Comparison of ENCODE assay signal across 16 mouse cellular contexts in the genomic region with DNA sequence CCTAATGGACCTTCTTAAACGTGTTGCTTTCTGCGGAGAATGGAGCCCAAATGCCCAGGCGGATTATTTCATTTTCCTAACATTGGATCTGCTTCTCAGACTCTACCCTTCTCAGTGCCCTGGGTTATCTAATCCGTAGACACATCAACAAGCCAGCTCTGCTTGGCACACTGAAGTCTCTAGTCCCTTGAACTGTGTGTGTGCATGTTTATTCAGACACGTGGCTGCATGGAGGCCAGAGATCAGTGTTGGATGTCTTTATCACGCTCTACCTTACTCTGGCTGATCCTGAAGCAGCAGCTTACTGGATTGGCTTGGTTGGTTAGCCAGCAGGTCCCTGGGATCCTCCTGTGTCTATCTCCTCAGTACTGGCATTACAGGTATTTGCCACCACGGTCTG.
"Had no signal": no experiment of that assay in that cellular context is flagged by ENCODE, and none has a peak within 500 bp of the region (broad histone marks: within the 10 kb centered on the region; RNA-seq: fewer than 3 reads in every experiment).

No protein-coding gene starts in this region.

- H3K9me3 ChIP-seq: neural tube, embryonic 13.5 days; neural tube, embryonic 15.5 days; stomach, embryonic 15.5 days had no signal

- H3K9ac ChIP-seq: neural tube, embryonic 13.5 days; neural tube, embryonic 15.5 days; stomach, embryonic 15.5 days had no signal

- H3K27me3 ChIP-seq: neural tube, embryonic 15.5 days; stomach, embryonic 15.5 days had no signal

- H3K4me3 ChIP-seq: neural tube, embryonic 13.5 days; neural tube, embryonic 15.5 days; stomach, embryonic 15.5 days had no signal

- H3K4me1 ChIP-seq: neural tube, embryonic 13.5 days; neural tube, embryonic 15.5 days; stomach, embryonic 15.5 days had no signal

- H3K36me3 ChIP-seq: neural tube, embryonic 13.5 days; neural tube, embryonic 15.5 days; stomach, embryonic 15.5 days had no signal

- H3K27ac ChIP-seq: neural tube, embryonic 13.5 days; neural tube, embryonic 15.5 days; stomach, embryonic 15.5 days; stomach, postnatal 0 days had no signal

- DNase-seq: retina, postnatal 1 day; right cerebral cortex, adult 18-20 months; right cerebral cortex, postnatal 14 days; right cerebral cortex, postnatal 25 days; right cerebral cortex, postnatal 4 days; spleen, adult 18-20 months; thymus, adult 18-20 months; thymus, adult 2 months; thymus, postnatal 14 days; thymus, postnatal 25 days; thymus, postnatal 36 days; thymus, postnatal 4 days had no signal

- H3K4me2 ChIP-seq: neural tube, embryonic 13.5 days; neural tube, embryonic 15.5 days; stomach, embryonic 15.5 days had no signal
